Mouse (Mus musculus) hindlimb bud, embryonic 11.5 days (tissue): ENCODE results near the gene Psmc5.
A peak's percentile ranks its signal among the peaks of the same experiment; 100 is the strongest.
"Not testable (repeated sequence)": the region's sequence is repeated elsewhere in the genome, so short reads cannot be mapped to it uniquely, and the experiment has no call there.

Experiments
- DNase-seq: peaks from one replicate; pipeline ENCODE4 v3.0.0-alpha.2; 2012; ENCODE audit warnings: low read depth, low spot score; ENCODE audit errors: extremely low spot score

Gene Psmc5

DNA sequence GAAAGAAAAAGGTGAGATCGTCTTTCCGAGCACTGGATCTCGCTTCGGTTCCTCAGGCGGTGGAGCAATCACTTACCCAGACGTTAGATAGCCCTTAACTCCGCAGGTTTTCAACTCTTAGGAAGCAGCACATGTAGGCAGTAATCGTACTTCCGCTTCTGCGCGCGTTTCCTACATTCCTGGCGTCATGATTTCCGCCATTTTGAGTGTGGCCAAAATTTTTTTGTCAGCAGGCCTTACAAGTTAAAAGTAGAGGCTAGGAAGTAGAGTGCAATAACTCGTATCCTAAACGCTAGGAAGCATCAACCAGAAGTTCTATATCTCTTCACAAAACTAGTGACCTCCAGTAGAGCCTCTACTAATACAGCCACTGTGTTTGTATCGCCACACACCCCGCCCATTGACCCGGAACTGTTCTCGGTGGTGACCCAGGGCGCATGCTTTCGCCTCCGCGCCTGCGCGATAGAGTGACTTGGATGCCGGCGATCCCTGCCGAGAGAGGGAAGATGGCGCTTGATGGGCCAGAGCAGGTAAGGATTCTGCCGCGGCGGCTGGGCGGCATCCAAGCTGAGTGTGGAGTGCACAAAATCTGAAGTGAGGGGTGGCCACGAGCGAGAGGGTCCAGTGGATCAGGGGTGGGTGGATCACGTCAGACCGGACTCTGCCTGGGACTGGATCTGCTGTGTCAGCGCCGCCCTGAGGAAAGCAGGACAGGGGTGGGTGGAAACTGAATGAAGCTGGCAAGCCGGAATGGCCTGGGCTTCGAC is at the start of gene Psmc5, which contains the start of gene Ftsj3:
Psmc5 (plus strand) TSS at position 470 of the 767 bp plus-strand sequence.
Ftsj3 (minus strand) TSS at position 395 of the 767 bp plus-strand sequence.
- peak; percentile 92 for DNase-seq

DNA sequence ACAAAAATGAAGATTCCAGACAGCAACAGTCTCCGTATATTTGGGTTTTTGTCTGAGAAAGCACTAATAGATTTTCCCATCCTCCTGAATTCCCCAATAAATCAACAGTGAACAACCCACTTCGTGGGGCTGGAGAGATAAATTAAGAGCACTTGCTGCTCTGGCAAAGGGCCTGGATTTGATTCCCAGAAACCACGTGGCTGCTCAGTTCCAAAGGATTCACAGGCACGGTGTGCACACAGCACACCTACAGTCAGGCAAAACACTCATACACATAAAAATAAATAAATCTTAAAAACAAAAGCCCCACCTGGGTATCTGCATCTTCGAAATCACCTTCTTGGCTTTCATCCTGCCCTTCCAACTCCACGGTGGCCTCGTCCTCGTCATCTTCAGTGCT is 43.2 kb upstream of the Psmc5 start:
- DNase-seq, result no peak

DNA sequence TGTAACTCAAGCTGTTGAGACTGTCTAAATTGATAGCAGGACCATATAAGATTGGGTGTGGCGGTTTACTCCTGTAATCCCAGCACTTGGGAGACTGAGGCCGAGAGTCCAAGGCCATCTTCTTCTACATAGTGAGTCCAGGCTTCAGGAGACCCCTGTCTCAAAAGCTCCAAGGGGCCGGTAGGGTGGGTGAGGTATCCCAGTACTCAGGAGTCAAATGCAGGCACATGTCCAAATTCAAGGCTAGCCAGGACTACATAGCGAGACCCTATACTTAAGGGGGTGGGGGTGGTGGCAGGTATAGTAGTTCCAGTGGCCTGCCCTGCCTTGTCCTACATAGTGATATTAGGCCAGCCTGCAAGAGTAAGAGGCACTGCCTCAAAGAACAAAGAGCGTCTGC is 41.1 kb upstream of the Psmc5 start:
- no peak for DNase-seq

DNA sequence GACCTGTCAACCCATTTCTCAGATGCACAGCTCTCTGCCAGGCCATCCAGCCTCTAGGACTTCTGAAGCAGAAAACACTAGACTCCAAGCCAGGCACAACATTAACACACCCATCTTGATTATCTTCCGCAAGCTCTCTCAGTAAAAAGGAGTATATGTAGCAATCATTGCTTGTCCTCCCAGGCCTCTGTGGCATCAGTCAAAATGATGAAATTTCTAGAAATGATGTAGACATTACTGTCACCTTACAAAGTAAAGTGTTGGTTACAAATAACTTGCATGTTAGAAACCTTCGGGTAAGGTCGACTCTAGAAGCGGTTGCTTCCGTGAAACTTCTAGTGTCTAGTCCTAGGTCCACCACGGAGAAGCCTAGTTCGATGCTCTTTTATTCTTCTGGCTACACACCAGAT is 40.5 kb upstream of the Psmc5 start:
- no peak for DNase-seq

DNA sequence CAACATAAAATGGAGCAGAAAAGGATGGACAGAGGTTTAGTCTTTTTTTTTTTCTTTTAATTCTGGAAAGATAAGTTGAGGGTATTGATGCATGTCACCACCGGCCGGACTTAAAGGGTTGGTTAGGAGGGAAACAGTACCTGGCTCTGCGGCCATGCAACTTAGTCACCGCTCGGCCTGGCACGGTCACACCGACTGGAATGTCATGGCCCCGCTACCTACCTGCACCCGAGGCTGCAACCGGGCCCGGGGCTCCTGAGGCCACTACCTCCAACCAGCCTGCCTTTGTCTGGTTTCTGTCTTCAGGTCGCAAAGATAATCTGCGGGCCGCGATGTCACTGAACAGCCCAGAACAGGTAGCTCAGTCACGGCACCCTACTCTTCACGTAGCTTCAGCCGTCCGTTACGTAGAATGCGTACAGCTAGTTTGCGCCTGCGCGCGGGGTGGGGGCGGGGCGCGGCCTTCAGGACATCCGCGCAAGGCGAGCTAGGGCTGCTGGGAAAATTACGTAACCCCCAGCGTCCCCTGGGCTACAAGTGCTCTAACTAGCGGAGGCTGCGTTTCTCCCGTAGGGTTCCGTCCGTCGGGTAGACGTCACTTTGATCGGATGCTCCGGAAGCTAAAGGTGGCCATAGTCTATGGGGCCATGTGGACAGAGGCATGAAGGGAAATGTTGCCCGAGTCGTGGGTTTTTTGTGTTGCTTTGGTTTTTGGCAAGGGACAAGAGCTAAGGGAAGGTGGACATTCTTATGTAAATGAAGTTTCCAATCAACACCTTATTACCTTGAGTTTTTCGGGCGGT is 39.8 kb upstream of the Psmc5 start, which contains the start of gene Ccdc47:
Ccdc47 (minus strand) TSS at position 418 of the 803 bp plus-strand sequence.
- peak; percentile 91 for DNase-seq

DNA sequence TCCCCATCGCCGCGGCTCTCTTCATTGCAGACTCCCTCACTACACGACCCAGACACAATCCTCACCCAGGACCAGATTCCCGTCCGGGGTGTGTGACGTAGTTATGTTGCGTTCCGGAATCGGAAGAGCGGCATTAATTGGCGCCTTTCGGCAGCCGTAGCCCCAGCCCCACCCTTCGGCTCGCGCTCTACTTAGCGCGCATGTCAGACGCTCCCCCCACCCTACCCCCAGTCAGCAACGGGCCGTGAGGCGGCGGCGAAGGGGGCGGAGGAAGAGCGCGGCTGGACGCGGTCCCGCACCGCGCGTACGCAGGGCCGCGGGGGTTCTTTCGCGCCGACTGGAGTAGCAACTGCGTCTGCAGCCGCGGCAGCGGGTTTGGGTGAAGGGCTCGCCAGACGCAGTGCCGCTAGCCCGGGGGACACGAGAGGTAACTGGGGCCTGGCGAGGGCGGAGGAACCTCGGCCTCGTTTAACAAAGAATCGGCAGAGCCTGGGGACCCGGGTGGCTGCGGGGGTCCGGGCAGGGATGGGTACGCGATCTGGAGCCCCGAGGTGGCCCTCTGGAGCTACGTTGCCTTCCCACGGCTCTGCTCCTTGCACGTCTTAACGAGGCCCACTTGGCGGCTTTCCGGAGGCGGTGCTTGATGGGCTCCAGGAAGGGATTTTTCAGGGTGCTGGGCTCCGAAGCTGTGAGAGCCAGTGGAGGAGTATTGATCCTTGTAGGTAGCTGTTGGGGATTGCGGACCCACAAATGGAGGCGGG is 39.0 kb upstream of the Psmc5 start, which contains the start of gene Ddx42:
Ddx42 (plus strand) TSS at position 197 of the 761 bp plus-strand sequence.
- peak; percentile 83 for DNase-seq

DNA sequence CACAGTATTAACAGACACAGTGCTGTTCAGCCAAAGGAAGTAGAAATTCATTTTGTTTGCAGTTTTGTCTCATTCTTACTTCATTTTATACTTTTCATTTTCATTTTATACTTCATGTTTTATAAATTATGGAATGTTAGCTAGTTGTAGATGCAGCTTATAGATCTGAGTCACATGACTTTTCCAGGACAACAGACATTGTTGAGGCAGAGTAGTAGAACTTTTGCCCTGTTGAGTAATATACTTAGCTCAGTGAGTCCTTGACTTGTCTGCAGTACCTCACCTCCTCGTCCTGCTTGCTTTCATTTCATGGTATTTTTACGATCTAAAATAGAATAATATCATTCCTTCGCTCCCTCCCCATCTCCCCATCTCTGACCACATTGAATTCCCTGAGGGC is 35.4 kb upstream of the Psmc5 start:
- no peak for DNase-seq

DNA sequence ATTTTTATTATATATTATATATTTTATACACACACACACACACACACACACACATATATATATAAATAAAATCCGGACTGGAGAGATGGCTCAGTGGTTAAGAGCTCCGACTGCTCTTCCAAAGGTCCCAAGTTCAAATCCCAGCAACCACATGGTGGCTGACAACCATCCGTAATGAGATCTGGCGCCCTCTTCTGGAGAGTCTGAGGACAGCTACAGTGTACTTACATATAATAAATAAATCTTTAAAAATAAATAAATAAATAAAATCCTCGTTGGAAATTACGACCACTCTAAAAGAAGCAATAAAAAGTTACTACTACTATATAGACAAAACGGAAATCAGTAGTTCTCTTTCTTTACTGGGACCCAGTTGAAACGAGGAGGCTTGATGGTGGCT is 22.0 kb upstream of the Psmc5 start:
- DNase-seq, result not testable (repeated sequence)

DNA sequence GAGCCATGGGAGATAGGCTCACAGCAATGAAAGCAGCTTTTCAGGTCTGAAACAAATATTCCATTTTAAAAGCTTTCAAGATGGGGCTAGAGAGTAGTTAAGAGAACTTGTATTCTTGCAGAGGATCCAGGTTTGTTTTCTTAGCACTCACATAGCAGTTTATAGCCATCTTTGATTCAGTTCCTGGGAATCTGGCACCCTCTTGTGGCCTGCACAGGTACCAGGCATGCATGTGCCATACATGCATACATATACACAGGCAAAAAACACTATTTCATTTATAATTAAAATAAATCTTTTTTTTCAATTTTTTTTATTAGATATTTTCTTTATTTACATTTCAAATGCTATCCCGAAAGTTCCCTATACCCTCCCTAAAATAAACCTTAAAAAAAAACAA is 9.1 kb upstream of the Psmc5 start:
- no peak for DNase-seq

DNA sequence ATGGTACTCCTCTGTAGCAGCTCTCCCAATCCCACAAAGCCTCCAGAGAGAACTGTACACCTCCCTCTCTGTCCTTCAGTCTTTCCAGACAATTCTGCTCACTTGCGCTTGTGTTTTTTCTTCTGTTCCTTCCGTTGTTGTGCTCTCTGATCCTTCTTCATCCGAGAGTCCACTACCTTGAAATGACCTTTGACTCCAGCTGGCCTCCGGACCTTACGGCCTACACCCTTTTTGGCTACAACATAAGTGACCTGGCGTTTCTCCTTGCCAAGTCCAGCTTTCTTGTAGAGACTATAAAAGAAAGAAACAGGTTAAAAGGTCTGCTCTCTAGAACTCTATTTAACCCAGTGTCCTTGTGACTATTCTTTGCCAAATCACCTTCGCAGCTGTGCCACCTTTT is 6.6 kb upstream of the Psmc5 start:
- DNase-seq, result no peak

DNA sequence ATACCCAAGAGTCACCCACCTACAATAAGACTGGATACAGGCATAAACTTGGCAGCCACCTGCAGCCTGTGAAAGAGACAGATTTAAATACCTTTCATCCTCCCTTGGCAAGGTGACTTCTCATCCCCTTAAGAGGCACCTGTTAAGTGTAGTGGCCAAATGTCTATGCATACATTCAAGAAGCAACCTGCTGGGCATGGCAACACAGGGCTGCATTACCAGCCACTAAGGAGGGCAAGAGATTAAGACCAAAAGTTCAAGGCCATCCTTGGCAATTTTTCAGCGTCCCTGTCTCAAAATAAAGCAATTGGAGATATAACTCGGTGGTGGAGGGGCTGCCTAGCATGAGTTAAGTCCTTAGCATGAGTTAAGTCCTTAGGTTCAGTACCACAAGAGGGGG is 1.2 kb upstream of the Psmc5 start:
- DNase-seq, result no peak

DNA sequence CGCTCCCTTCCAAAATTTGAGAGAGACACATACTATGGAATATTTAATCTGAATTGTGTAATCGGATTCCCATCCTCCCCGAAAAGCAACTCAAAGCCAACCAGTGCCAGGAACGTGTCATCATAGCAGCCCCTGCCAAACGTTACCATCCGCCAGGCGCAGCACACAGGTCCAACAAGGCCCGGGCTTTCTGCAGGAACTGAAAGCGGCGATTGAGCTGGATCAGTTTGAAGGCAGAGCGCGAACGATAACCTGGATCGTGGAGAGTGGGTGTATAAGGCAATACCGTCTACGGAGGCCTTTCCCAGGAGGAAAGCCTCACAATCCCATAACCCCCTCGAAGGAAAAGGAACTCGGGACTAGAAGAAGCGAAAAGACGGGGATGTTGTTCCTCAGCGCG is 780 bp upstream of the Psmc5 start:
- no peak for DNase-seq

DNA sequence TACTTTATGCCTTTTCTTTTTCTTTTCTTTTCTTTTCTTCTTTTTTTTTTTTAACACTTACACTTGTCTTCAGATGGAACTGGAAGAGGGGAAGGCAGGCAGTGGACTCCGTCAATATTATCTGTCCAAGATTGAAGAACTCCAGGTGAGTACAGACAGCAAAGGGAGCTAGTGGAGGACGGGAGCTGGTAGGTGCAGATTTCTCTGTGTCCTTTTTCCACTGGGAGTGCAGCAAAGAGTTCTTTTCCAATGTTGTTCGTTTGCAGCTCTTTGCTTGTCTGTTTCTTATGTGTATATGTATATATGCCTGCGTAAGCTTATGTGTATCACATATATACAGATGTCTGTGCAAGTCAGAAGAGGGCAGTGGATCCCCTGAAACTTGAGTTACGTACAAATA is 821 bp downstream of the Psmc5 start:
- DNase-seq, result no peak

DNA sequence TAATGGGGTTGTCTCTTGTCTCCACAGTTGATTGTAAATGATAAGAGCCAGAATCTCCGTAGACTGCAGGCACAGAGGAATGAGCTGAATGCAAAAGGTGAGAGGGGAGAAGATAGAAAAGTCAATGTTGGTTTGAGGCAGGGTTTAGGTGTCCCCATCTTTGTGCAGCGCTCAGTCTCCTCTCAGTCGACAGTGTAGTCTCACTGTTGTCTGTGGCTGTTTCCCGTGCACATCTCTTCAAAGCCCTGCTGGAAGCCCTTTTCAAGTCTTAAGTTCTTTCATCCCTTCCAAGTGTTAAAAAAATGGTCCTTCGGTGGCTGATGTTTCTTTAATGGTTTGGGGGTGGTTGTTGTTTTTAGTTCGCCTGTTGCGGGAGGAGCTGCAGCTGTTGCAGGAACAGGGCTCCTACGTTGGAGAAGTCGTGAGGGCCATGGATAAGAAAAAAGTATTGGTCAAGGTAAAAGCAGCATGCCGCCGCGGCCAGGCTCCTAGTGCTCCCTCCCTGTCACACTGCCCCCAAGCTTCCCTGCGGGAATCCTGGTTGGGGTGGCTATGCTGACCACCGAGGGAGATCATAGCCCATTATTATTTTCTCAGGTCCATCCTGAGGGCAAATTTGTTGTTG is 5.0 kb downstream of the Psmc5 start:
- DNase-seq, result no peak

DNA sequence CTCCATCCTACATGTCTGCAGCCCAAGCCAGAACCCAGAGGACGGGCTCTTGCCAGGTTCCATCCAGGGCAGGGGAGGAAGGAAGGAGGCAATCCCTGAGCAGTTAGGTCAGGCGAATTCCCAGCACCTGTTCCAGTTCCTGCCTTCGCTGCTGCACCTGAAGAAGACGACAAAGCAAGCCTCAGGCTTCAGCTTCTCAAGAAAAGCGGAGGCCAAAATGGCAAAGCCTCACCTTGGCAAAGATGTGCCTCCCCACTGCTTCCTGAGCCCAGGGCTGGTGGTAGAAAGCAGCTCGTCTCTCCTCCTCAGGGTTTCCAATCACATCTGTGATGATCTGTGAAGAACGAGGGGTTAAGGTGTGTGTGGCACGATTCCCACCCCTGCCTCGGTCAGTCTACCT is 8.0 kb downstream of the Psmc5 start:
- no peak for DNase-seq

DNA sequence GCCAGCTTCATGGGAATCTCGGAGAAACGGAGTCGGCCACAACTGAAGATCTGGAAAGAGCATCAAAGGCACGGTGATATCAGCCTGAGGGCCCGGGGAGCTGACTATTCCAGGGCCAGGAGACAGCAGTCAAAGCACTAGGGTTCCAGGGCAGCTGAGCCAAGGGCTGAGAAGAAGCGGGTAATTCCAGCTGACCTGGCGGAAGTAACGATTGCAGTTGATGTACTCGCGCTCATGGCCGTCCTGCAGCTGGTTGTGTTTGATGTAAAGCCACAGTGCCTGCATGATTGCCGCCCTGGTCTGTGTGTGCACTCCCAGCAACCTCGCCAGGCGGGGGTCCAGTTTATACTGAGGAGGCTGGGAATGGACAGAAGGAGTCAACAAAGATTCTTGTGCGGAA is 9.0 kb downstream of the Psmc5 start:
- DNase-seq, result no peak

DNA sequence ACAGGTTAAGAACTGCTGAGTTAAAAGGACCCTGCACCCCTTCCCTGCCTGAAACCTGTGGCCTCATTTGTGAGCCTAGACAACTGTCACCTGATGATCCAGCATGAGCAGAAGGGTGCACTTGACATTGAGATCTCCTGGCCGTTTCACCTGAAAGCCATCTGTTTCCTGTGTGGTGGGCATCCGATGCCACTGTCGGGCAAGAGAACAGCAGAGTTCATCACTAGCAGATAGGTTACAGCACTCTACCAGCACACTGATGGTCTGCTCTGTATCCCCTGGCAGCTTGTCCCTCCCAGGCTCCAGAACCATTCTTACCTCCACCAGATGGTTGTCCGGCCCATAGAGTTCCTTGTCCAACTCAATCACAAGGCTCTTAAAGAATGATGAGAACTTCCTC is 9.6 kb downstream of the Psmc5 start:
- DNase-seq, result no peak

DNA sequence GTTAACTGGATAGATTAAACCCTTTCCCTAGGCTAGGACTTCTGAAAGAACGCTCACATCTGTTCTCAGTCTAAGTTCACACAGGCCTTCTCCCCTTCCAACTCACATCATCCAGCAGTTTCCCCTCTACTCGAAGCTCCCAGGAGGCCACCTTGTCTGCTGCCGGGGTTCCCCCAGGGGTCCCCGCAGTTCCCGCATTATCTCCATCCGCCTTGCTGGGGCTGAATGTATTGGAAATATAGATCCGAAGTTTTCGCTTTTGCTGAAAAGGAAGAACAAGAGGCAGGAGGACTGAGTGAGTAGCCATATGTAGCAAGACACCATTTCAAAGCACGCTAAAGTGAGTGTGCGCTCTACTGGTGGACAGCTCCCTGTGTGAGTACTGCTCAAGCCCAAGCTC is 10.5 kb downstream of the Psmc5 start:
- DNase-seq, result no peak

DNA sequence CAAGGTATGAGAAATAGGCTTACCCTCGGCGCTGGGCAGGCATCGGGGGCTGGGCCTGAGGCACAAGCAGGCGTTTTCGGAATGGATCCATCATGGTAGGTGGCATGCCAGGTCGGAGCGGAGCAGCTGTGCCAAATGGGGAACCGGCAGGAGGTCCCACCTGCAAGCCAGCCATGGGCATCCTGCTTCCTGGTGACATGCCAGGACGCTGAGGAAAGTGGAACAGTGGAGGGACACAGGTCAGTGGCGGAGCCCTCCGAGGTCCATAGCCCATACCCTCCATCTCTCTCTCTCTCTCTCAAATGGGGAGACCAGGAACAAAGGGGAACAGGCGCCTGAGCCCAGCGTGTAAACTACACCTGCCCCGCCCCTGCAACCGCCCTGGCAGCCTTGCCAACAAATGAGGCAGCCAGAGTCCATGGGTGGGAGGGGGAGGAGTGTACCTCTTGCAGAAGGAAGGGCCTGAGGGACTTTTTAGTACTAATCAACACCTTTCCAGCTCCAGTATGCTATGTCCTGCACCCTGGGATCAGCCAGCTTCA is 11.4 kb downstream of the Psmc5 start:
- no peak for DNase-seq

DNA sequence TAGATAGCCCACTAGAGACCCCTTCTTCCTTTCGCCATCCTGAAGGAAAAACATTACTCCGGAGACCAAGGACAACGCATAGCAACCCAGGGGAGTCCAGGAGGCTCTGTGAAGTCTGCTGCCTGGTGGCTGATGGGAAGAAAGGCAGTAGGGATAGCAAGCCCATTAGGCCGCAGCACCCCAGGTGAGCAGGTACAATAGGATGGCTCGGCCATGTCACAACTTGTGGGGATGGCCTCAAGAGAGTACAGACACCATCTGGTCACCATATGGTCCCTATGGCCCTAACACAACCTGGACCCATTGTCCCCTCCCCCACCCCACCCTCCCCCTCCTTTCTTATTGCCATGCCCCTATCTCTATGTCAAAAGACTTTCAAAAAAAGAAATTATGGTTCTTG is 11.9 kb downstream of the Psmc5 start:
- DNase-seq, result no peak
